Mouse (Mus musculus) bone marrow macrophage, adult 2 months (primary cell): ENCODE data around the gene Tmem220.

Source experiments
- CTCF ChIP-seq: IDR thresholded peaks from 2 replicates; pipeline ENCODE4 v1.5.1; 2012; ENCODE audit warnings: low read depth, mild to moderate bottlenecking, low read length, moderate library complexity
- POLR2A ChIP-seq: IDR thresholded peaks from 2 replicates; pipeline ENCODE4 v1.6.1; 2012; ENCODE audit warnings: mild to moderate bottlenecking, low read depth, low read length, borderline replicate concordance

- no peak for TF ChIP-seq CTCF
- TF ChIP-seq POLR2A, result no peak
Observed at GRCm38 (mm10) chr11:67078888-67079287, 53.9 kb downstream of the Tmem220 start.
